Mouse (Mus musculus) Patski (cell line): ENCODE data around the gene Tmem170b. TPM values are rescaled to one million over a fixed set of nuclear protein-coding genes. Genes with fewer than 3 reads are reported as not detected.

Source experiments
- ATAC-seq: fragments of 100-300 bp; one replicate; pipeline ENCODE4 v1.8.0; 2021
- CTCF ChIA-PET: fragments of 350-600 bp; sonication (Branson Sonifier 250); formaldehyde crosslinking; loops from one replicate; lab custom pipeline; 2022; ENCODE audit warnings: inconsistent platforms; lab: Charles Lee
- POLR2A ChIA-PET: fragments of 350-600 bp; sonication (Branson Sonifier 250); formaldehyde crosslinking; loops from one replicate; lab custom pipeline; 2022; ENCODE audit warnings: antibody characterized with exemption, inconsistent platforms; lab: Charles Lee
- DNase-seq: peaks from one replicate; pipeline ENCODE4 v3.0.0-alpha.2; 2011; ENCODE audit warnings: low read depth, low spot score
- H3K27me3 ChIP-seq: fragments of 371-371 bp; one replicate; pipeline ENCODE4 v1.5.1; 2021
- CTCF ChIP-seq: fragments of 100-300 bp; IDR thresholded peaks from one replicate; pipeline ENCODE4 v1.5.1; 2021
- in situ Hi-C: fragments of 300-500 bp; cut with MboI; formaldehyde crosslinking; loops from 3 replicates; pipeline ENCODE4 v1.11.1; 2018; ENCODE audit warnings: low pct_unique_long_range_greater_than_20kb, mixed read lengths
- polyA plus RNA-seq: library from polyadenylated mRNA; unstranded; gene quantifications from one replicate; pipeline ENCODE4 v1.2.3, GENCODE M21; 2021

The Tmem170b gene
- polyA plus RNA-seq, 1 experiment from 2014 or later: 8.6 TPM

- ATAC-seq (no peak), DNase-seq (no peak)
- ChIA-PET CTCF (no interaction called here), POLR2A (no interaction called here)
- H3K27me3 ChIP-seq: peaks cover 10% of the 10 kb centered on the region
- in situ Hi-C loops: loop anchor here (25.0 kb wide), 2 partner anchors 447 to 772 kb away; no protein-coding TSS in a partner anchor
- no peak for TF ChIP-seq CTCF
These were observed 21.9 kb upstream of the Tmem170b start for GRCm38 (mm10) chr13:41583666-41584357.

- ChIA-PET CTCF (no interaction called here), POLR2A (no interaction called here)
- no peak for DNase-seq
- TF ChIP-seq CTCF: no peak
- H3K27me3 ChIP-seq: peaks cover 10% of the 10 kb centered on the region
- no peak for ATAC-seq
- in situ Hi-C loops: loop anchor here (25.0 kb wide), 2 partner anchors 447 to 772 kb away; no protein-coding TSS in a partner anchor
These were observed 21.4 kb upstream of the Tmem170b start for GRCm38 (mm10) chr13:41584358-41584680.

DNA sequence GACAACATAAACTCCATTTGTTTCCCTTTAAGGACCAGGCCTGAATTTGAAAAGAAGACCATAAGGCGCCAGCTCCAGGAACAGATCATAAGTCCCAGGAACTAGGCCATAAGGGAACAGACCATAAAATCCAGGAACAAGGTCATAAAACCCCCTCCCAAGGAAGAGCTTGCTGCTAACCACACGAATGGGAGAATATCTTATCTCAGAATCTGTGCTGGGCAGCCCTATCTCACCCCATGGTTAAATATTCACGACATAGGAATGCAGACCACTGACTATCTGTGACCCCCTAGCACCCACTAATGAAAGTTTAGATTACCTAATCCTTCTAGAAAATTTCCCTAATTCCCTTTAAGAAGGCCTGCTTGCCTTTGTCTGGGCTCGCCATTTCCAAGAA is 20.8 kb upstream of the Tmem170b start:
- TF ChIP-seq CTCF: no peak
- no peak for ATAC-seq
- in situ Hi-C loops: loop anchor here (25.0 kb wide), 2 partner anchors 448 to 773 kb away; no protein-coding TSS in a partner anchor
- ChIA-PET POLR2A (no interaction called here), CTCF (no interaction called here)
- no peak for DNase-seq
- H3K27me3 ChIP-seq: peaks cover 8% of the 10 kb centered on the region

- ChIA-PET CTCF (no interaction called here), POLR2A (interaction anchor here (0.6 kb wide), 1 partner anchor 20 kb away, joined by 3 read pairs; no protein-coding TSS in a partner anchor)
- DNase-seq (no peak), ATAC-seq (no peak)
- in situ Hi-C loops: loop anchor here (25.0 kb wide), 2 partner anchors 459 to 784 kb away; no protein-coding TSS in a partner anchor
- H3K27me3 ChIP-seq: peaks cover 12% of the 10 kb centered on the region
- TF ChIP-seq CTCF: no peak
These were observed 9.0 kb upstream of the Tmem170b start for GRCm38 (mm10) chr13:41596678-41597077.

GRCm38 (mm10) chr13:41599977-41600376 is 5.7 kb upstream of the Tmem170b start:
- POLR2A ChIA-PET: no interaction called here
- DNase-seq (no peak), ATAC-seq (no peak)
- peaks cover 8% of the 10 kb centered on the region for H3K27me3 ChIP-seq
- no peak for TF ChIP-seq CTCF
- in situ Hi-C loops: loop anchor here (25.0 kb wide), 2 partner anchors 463 to 788 kb away; no protein-coding TSS in a partner anchor
- CTCF ChIA-PET: no interaction called here

DNA sequence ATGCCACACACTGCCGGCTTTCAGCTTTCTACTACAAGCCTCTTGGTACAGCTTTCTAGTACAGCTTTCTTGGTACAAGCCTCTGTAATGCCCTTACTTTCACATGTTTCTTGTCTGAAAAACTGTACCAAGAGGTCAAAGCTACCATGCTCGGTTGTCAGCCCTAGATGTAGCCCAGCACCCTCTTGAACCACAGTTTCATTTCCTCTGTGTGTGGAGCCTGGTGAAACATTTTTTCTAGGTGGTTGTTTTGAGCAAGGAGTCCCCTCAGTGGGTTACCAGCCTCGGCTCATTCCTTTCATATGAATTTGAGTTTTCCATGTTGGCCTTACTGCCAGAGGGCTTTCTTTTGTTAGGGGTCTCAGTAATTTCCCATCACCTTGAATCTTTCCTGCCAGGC is 4.7 kb upstream of the Tmem170b start:
- peaks cover under 1% of the 10 kb centered on the region for H3K27me3 ChIP-seq
- ChIA-PET POLR2A (no interaction called here), CTCF (no interaction called here)
- no peak for DNase-seq
- in situ Hi-C loops: no loop called here
- no peak for ATAC-seq
- TF ChIP-seq CTCF: no peak

DNA sequence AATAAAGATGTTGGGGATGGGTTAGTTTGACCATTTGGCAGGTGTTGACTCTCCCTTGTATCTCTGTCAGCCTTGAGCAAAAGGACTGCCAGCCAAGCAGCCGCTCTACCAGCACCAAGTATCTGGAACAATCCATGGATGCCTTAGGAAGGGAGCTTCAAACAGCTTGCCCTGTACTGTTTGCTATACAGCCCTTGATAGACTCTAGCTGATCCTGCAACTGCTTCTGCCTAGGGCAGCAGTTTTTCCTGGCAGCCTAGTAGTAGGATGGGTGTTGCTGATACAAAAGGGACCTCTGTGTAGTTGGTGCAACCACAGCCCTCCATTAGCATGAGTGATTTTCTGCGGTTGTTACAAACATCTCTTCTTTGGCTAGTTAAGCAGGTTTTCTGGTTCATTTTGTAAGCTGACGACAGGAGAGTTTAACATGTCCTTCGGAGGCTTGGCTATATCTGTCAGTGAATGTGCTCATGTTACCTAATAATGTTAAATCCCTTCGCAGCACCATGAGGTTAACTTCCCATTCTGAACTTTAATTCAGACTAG is 1.7 kb upstream of the Tmem170b start:
- TF ChIP-seq CTCF: no peak
- H3K27me3 ChIP-seq: no peaks in the 10 kb centered on the region
- ATAC-seq (no peak), DNase-seq (no peak)
- in situ Hi-C loops: no loop called here
- CTCF ChIA-PET: no interaction called here
- POLR2A ChIA-PET: interaction anchor here (1.0 kb wide), 1 partner anchor 10 kb away, joined by 3 read pairs; no protein-coding TSS in a partner anchor

DNA sequence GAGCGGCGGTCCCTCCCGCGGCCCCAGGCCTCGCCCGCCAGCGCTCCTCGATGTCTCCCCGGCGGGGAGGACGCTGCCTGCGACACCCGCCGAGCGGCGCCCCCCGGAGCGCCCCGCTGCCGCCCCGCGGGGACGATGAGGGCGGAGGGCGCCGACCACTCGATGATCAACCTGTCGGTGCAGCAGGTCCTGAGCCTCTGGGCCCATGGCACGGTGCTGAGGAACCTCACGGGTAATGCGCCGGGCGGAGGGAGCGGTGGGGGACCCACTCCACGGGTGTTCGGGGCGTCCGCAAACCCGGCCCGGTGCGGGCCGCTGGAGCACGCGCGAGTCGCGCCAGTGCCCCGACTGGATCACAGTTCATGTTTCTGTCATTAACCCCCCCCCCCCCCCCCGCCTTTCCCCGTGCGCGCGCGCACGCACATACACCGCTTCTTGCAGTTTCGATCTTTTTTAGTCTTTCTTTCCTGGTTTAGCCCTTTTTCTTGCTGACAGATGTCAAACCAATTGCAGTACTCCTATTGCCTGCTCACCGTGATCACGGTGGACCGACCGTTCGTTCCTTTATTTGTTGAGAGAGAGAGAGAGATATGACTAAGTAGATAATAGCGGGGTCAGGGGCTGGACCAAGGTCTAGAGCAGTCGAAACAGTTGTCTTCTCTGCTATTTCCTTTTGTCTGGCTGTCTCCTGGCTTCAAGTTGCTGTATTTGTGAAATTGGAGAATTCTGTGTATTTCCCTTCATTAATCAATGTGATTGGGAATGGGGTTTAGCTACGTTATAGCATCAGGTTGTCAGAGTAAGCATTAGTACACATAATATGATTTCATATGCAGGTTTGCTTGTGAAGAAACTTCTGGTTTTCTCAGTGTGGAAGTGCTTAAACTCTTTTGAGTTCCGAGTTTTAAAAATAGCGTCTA is 634 bp downstream of the Tmem170b start:
- ChIA-PET POLR2A (interaction anchor here (0.6 kb wide), 1 partner anchor 531 kb away, joined by 4 read pairs; no protein-coding TSS in a partner anchor), CTCF (interaction anchor here (0.8 to 1.3 kb wide), 2 partner anchors 28 to 30 kb away, joined by 3 read pairs; no protein-coding TSS in a partner anchor)
- TF ChIP-seq CTCF: no peak
- ATAC-seq (peak; percentile 10), DNase-seq (no peak)
- in situ Hi-C loops: no loop called here
- no peaks in the 10 kb centered on the region for H3K27me3 ChIP-seq

DNA sequence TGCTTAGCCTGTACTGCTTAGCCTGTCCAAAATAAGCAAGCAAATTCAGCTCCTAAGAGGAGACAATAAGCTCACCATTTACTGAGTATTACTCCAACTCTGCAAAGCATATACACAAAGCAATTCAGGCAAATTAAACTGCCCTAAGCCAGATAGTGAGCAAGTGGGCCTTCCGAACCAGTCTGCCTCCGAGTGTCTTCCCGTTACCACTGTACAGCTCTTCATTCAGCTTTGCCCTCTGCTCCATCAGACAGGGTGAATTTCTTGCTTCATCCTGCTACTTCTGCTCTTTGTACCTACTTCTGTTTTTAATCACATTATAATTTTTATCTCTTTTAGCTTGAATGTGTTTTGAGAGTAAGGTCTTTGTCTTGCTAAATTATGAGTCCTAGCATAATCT is 1.9 kb downstream of the Tmem170b start:
- DNase-seq (no peak), ATAC-seq (no peak)
- TF ChIP-seq CTCF: no peak
- in situ Hi-C loops: no loop called here
- POLR2A ChIA-PET: no interaction called here
- H3K27me3 ChIP-seq: no peaks in the 10 kb centered on the region
- CTCF ChIA-PET: interaction anchor here (0.9 to 1.3 kb wide), 2 partner anchors 27 to 29 kb away, joined by 3 read pairs; no protein-coding TSS in a partner anchor

DNA sequence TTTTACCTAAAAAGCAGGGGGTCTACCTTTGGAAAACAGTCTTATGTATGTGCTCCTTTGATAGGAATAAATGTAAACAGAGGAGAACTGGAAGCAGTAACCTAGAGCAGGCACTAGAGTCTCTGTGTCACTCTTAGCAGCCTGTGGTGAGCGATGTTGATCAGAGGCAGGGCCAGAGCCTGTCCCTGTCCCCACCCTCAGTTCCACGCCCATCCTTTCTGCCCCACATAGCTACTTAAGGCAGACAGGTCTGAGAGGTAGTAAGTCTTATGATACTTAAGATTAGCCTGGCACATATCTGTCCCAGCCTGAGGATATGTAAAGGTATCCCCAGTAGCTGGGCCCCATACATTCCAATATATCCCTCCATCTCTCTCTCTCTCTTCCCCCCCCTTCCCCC is 2.9 kb downstream of the Tmem170b start:
- in situ Hi-C loops: no loop called here
- H3K27me3 ChIP-seq: no peaks in the 10 kb centered on the region
- POLR2A ChIA-PET: interaction anchor here (0.6 to 1.2 kb wide), 2 partner anchors 44 to 479 kb away, joined by 3 read pairs; no protein-coding TSS in a partner anchor
- no peak for DNase-seq
- CTCF ChIA-PET: interaction anchor here (0.9 kb wide), 1 partner anchor 28 kb away, joined by 3 read pairs; no protein-coding TSS in a partner anchor
- no peak for ATAC-seq
- no peak for TF ChIP-seq CTCF
